Mouse (Mus musculus) induced T-regulatory cell, adult 2 months (primary cell): ENCODE data around the gene Adap2.
"Not testable (repeated sequence)": the region's sequence is repeated elsewhere in the genome, so short reads cannot be mapped to it uniquely, and the experiment has no call there.

Experiments
- DNase-seq: peaks from one replicate; pipeline ENCODE4 v3.0.0-alpha.2; 2012; ENCODE audit warnings: low read depth

Gene Adap2

GRCm38 (mm10) chr11:80161041-80161440 lies 7.1 kb downstream of the Adap2 start:
- no peak for DNase-seq

GRCm38 (mm10) chr11:80163362-80164116 lies 9.6 kb downstream of the Adap2 start:
- DNase-seq: no peak

- no peak for DNase-seq
These were observed 10.3 kb downstream of the Adap2 start for GRCm38 (mm10) chr11:80164224-80164623.

DNA sequence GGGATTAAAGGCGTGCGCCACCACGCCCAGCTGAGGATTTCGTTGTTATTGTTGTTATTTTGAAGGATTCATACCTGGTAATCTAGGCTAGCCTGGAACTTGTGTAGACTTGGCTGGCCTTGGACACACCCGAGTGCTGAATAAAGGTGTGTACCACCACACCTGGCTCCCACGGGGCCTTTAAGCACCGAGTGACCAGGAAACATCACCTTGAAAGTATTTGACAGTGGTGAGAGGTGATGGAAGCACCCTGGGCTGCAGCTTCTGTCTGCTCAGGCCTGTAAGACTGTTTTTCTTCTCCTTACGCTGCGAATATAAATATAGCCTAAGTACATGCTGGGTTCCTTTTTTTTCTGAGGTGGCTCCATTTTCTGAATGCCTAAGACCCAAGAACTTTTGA lies 14.2 kb downstream of the Adap2 start:
- DNase-seq: no peak

GRCm38 (mm10) chr11:80168611-80169249 lies 14.8 kb downstream of the Adap2 start:
- DNase-seq: no peak

GRCm38 (mm10) chr11:80169629-80170028 lies 15.7 kb downstream of the Adap2 start:
- no peak for DNase-seq

DNA sequence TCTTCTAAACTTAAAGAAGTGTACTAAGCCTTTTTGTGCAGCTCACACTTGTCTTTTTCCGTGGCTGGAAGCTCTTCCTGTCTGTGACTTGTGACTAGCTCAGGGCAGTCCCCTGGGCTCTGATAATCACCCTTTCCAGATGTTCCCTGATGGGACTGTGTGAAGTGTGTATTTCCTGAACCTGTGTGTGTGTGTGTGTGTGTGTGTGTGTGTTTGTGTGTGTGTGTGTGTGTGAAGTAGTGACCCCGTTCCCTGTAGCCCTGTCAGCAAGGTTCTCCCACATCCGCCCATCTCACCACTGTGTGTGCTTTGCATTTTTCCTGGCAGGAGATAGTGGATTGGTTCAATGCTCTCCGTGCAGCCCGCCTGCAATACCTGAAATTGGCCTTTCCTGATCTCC lies 16.4 kb downstream of the Adap2 start:
- DNase-seq: no peak

DNA sequence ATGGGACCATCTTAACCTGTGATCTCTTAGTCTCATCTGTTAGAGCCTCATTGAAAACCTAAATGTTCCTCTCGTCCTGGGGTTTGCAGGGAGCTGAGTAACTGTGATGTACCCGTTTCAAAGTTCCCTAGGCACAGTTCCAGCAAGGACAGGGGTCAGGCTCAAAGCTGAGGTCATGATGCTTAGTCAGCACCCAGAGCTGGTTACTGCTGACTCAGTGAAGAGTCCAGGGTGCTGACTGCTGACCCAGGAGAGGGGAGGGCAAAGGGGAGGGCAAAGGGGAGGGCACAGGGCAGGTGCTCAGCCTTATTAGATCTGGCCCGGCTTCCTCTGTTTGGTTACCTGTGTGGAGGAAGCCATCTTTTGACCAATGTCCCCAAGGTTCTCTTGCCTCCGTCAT lies 18.0 kb downstream of the Adap2 start:
- no peak for DNase-seq

- no peak for DNase-seq
These were observed 20.2 kb downstream of the Adap2 start for GRCm38 (mm10) chr11:80173963-80174670.

- DNase-seq: peak; percentile 32
These were observed 23.3 kb downstream of the Adap2 start for GRCm38 (mm10) chr11:80176911-80177895.

DNA sequence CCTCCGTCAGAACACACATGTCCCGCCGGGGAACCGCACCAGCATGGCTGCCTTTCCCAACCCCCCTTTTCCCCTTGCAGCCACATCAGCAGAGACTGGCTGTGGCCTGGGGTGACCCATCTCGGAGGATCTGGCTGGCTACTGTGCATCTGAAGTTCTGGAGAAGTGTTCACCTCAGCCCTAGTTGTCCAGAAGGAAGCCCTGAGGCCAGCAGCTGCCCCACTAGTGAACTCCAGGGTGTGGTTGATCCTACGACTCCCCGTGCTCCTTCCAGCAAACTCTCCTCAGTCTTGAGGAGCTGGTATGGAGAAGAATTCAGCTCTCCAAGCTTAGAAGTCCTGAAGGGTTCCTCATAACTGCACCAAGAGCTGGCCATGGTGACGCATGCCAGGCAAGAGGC lies 24.4 kb downstream of the Adap2 start:
- no peak for DNase-seq

DNA sequence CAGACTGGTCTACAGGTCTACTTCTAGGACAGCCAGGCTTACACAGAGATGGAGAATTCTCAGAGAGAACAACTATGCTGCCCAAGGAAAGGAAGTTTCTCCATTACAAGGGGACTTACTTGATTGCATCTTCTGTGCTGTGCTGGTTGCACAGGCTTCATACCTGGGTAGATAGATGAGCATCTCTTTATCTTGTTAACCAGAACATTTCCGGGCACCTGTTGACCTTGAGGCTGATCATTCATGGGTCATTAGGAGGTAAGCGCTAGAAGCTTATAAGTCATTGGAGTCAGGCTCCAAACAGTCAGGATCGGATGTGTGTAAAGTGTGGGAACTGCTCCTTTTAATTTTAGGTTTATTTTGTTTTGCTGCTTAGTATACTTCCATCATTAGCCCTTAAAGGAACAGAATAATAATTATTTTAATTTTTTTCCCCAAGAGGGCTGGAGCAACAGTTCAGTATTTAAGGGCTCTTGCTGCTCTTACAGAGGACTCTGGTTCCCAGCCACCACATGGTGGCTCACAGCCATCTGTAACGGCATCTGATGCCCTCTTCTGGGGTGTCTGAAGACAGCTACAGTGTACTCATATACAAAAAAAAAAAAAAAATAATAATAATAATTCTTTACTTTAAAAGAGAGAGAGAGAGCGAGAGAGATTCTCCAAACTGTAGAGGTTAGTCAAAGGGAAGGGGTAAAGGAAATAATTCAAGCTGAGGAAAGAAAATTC lies 27.3 kb downstream of the Adap2 start:
- DNase-seq: no peak

DNA sequence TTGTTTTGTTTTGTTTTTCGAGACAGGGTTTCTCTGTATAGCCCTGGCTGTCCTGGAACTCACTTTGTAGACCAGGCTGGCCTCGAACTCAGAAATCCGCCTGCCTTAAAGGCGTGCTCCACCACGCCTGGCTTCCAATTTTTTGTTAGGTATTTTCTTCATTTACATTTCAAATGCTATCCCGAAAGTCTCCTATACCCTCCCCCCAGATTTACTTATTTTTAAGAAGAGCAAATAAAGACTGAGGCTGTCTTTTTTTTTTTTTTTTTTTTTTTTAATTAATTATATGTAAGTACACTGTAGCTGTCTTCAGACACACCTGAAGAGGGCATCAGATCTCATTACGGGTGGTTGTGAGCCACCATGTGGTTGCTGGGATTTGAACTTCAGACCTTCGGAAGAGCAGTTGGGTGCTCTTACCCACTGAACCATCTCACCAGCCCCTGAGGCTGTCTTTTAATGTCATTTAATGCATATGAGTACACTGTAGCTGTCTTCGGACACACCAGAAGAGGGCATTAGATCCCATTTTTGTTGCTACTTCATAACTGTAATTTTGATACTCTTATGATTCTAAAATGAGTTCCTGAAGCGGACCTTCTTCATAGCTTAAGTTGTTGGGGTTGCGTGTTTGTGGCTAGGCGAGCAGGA lies 29.3 kb downstream of the Adap2 start:
- DNase-seq: not testable (repeated sequence)

GRCm38 (mm10) chr11:80183705-80184255 lies 29.9 kb downstream of the Adap2 start, which contains the start of gene Rnf135:
TSS of gene Rnf135 (plus strand) at chr11:80183851.
- peak; percentile 84 for DNase-seq

- peak; percentile 31 for DNase-seq
These were observed 30.7 kb downstream of the Adap2 start for GRCm38 (mm10) chr11:80184531-80185071.

- DNase-seq: not testable (repeated sequence)
These were observed 31.6 kb downstream of the Adap2 start for GRCm38 (mm10) chr11:80185441-80185976.

DNA sequence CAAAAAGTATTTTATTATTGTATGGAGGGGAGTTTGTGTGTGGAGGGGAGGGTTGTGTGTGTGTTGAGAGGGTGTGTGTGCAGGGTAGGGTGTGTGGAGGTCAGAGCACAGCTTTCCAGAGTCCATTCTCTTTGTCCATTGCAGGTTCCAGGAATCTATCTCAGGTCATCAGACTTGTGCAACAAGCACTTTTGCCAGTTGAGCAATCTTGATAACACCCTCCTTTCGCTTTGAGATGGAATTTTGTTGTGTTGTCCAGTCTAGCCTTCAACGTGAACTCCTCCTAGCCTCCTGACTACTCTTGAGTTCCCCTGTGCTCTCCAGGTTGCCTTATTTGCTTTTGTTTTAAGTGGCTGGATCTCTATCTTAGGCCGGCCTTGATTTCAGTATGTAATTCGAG lies 36.4 kb downstream of the Adap2 start:
- no peak for DNase-seq

- no peak for DNase-seq
These were observed 39.9 kb downstream of the Adap2 start for GRCm38 (mm10) chr11:80193827-80194226.

DNA sequence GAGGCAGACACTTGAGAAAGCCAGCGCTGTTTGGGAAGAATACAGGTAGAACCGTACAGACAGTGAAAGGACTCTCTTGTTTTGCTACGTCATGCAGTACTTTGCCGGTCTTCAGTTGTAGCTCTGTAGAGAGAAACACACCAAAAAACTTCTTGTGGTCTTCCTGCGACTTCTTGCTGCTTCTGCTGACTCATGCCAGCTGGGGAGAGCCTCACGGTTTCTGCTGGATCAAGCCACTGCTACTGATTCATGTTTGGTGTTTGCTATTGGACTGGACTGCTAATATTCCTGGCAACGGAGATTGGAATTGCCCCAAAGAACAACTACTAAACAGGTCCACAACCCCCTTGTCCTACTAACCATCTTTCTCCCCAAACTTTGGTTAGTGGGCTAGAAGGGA lies 42.4 kb downstream of the Adap2 start:
- DNase-seq: no peak

- DNase-seq: no peak
These were observed 45.4 kb downstream of the Adap2 start for GRCm38 (mm10) chr11:80199316-80199715.
